Mouse (Mus musculus): Measurements from ENCODE around the gene Tmem223. TPM values are rescaled to one million over a fixed set of nuclear protein-coding genes. Genes with fewer than 3 reads are reported as not detected.

Gene Tmem223
- total RNA-seq, 1 experiment from 2014 or later, result 12.6 TPM

GRCm38 (mm10) chr19:8790171-8790570, 19.4 kb downstream of the Tmem223 start:
- ATAC-seq (replicated peaks; ENCODE audit: insufficient number of reproducible peaks, low FRiP score, low TSS enrichment, poor library complexity, severe bottlenecking), result no peak

GRCm38 (mm10) chr19:8798264-8798946, 27.6 kb downstream of the Tmem223 start, which contains the start of gene Polr2g:
TSS of gene Polr2g (minus strand) at chr19:8798577.
- peak; percentile 80 for ATAC-seq (replicated peaks; ENCODE audit: insufficient number of reproducible peaks, low FRiP score, low TSS enrichment, poor library complexity, severe bottlenecking)

DNA sequence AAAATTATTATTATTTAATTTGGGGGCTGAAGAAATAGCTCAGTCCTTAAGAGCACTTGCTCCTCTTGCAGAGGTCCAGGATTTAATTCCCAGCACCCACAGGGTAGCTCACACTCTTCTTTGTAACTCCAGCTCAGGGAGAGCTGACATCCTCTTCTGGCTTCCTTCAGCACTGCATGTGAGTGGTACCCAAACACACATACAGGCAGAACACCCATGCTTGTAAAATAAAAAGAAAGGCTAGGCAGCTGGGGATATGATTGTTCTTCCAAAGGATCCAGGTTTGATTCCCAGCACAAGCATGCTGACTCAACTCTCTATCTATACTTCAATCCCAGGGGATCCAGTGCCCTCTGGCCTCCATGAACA, 28.1 kb downstream of the Tmem223 start:
- ATAC-seq (replicated peaks; ENCODE audit: insufficient number of reproducible peaks, low FRiP score, low TSS enrichment, poor library complexity, severe bottlenecking), result no peak

DNA sequence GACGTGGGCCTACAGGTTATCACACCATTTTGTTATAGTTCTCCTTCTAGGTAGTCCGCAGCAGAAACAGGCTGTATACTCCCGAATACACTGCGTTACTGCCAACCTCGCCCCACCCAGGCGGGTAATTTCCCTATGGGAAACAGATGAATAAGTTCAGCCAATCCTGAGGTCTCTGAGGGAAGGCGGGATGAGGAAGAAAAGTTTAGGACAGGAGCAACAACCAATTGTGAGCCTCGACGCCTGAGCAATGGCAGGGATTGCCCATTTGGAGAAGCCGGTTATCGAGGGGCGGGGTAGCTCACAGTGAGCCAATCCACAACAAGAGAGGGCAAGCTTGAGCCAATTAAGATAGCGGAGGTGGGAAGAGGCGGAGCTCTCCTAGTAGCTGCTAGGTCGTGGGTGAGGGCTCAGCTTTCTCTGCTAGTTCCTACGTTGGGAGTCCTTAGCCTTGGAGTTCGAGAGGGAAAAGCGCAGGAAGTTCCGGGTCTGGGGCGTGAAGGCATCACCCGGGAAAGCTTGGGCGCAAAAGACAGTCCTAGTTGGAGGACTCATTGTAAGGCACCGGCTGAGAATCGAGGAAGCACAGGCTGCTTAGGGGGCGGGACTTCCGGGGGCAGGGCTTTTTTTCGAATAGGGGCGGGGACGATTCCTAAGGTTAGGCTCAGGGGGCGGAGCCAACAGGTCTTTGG, 31.5 kb downstream of the Tmem223 start, which contains the start of gene Zbtb3:
Zbtb3 (plus strand) TSS at position 426 of the 692 bp plus-strand sequence.
- ATAC-seq (replicated peaks; ENCODE audit: insufficient number of reproducible peaks, low FRiP score, low TSS enrichment, poor library complexity, severe bottlenecking), result peak; percentile 91

DNA sequence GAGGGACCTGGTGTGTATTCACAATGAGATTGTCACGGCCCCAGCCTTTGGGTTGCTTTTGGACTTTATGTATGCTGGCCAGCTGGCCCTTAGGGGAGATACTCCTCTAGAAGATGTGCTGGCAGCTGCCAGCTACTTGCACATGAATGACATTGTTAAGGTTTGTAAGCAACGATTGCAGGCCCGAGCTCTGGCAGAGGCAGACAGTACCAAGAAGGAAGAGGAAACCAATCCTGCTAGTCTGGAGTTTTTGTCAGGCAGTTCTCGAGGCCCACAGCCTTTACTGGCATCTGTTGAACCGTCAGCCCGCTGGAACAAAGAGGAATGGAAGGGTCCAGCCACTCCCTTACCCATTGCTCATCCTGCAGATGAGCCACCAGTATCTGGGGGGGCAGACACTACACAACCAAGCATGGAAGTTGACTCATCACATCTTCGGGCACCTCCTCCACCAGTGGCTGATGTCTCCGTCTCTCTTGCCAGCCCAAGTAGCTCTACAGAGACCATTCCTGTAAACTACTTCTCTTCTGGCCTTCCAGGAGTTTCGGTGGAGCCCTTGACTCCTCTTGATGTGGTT, 32.5 kb downstream of the Tmem223 start:
- no peak for ATAC-seq (replicated peaks; ENCODE audit: insufficient number of reproducible peaks, low FRiP score, low TSS enrichment, poor library complexity, severe bottlenecking)

DNA sequence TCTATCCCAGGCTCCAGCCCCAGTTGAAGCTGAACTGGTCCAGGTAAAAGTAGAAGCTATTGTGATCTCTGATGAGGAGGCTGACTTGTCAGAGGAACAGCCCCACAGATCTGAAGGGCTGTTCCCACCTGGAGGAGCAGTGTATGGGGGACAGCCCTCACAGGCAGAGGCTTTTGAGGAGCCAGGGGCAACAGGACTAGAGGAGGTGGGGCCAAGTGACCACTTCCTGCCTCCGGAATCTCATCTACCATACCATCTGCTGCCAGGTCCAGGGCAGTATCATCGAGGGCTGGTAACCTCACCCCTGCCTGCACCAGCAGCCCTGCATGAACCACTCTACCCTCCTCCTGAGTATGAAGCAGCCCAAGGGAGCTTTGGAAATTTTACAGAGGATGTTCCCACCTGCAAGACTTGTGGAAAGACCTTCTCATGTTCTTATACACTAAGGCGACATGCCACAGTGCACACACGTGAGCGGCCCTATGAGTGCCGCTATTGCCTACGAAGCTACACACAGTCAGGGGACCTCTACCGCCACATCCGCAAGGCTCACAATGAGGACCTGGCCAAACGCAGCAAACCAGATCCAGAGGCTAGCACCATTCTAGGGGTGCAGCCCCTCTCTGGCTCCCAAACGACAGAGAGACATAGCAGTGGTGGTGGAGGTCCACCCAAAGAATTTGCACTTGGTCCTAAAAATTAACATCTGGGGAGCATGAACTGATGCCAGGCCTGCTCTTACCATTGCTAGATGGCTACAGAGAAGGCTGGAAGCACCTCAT, 33.3 kb downstream of the Tmem223 start:
- no peak for ATAC-seq (replicated peaks; ENCODE audit: insufficient number of reproducible peaks, low FRiP score, low TSS enrichment, poor library complexity, severe bottlenecking)

DNA sequence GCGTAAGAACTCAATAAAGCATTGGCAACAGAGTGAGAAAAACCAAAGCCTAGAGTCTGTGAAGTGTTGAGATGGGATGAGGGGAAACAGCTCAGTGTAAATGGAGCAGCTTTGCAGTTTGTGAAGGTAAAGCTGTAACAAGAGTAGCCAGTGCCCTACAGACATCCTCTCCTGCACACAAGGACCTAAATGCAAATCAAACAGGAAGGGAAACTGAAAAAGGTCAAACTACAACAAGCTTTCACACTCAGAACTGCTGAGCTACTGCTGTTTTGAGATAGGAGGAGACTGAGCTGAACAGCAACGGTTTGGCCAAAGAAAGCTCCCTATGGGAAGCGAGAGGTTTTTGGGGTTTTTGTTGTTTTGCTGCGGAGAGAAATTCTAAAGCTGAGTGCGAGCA, 36.0 kb downstream of the Tmem223 start:
- peak; percentile 28; the same call in 1 of the 2 replicates for ATAC-seq (replicated peaks; ENCODE audit: insufficient number of reproducible peaks, low FRiP score, low TSS enrichment, poor library complexity, severe bottlenecking)

- ATAC-seq (replicated peaks; ENCODE audit: insufficient number of reproducible peaks, low FRiP score, low TSS enrichment, poor library complexity, severe bottlenecking), result no peak
Observed at GRCm38 (mm10) chr19:8815812-8816211, 45.0 kb downstream of the Tmem223 start.

- ATAC-seq (replicated peaks; ENCODE audit: insufficient number of reproducible peaks, low FRiP score, low TSS enrichment, poor library complexity, severe bottlenecking), result no peak
Observed at GRCm38 (mm10) chr19:8817001-8817400, 46.2 kb downstream of the Tmem223 start.

- no peak for ATAC-seq (replicated peaks; ENCODE audit: insufficient number of reproducible peaks, low FRiP score, low TSS enrichment, poor library complexity, severe bottlenecking)
Observed at GRCm38 (mm10) chr19:8818301-8818798, 47.6 kb downstream of the Tmem223 start.

DNA sequence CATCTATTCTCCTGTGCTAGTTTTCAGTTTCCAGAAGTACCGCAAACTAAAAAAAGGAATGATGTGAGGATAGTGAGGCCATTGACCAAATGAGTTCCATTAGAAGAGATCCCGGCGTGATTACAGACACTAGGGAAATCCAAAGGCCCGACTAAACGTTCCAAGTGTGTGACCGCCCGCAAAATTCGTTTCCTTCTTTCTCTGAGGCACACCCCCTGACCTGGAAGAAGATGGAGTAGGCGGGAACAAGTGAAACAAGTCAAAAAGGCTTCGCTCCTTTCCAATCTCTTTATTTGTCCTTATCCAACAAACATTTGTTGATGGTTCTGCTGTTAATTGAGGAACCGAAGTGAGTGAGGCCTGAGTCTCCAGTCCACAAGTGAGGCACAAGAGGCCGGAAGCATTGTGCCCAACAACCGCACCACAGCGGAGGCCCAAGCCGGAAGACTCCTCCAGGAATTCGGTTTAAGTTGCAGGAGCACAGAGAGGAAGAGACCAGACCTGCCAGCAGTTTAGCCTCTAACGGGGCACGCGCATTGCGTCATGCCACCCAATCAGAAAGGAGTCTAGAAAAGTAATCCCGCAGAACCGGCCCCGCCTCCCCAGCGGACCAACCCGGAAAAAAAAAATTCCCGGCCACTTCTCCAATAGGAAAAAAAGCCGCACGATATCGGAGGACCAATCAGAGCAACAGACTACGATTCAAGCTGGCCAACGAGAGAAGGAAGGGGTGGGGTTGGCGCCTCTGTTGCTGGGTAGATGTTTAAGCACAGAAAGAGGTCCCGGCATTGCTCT, 48.2 kb downstream of the Tmem223 start, which contains the start of gene Ttc9c:
Ttc9c (minus strand) TSS at position 533 of the 795 bp plus-strand sequence.
- ATAC-seq (replicated peaks; ENCODE audit: insufficient number of reproducible peaks, low FRiP score, low TSS enrichment, poor library complexity, severe bottlenecking), result peak; percentile 72

- peak; percentile 87 for ATAC-seq (replicated peaks; ENCODE audit: insufficient number of reproducible peaks, low FRiP score, low TSS enrichment, poor library complexity, severe bottlenecking)
Observed at GRCm38 (mm10) chr19:8819596-8820423, 49.0 kb downstream of the Tmem223 start, which contains the start of gene Hnrnpul2. TSS of gene Hnrnpul2 (plus strand) at chr19:8820010.

DNA sequence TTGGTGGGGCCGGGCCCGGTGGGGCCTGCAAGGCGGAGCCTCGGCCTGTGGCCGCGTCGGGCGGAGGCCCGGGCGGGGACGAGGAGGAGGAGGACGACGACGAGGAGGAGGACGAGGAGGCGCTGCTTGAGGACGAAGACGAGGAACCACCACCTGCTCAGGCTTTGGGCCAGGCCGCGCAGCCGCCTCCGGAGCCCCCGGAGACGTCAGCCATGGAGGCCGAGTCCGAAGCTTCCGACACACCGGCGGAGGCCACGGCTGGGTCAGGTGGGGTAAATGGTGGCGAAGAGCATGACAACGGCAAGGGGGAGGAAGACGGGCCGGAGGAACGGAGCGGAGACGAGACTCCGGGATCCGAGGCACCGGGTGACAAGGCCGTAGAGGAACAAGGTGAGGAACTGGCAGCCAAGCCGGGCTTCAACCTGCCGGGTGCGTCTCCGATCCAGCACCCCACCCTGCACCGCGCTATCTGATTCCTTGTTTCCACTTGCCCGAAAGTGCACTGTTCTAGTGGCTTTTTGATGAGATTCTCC, 49.7 kb downstream of the Tmem223 start:
- ATAC-seq (replicated peaks; ENCODE audit: insufficient number of reproducible peaks, low FRiP score, low TSS enrichment, poor library complexity, severe bottlenecking), result no peak

DNA sequence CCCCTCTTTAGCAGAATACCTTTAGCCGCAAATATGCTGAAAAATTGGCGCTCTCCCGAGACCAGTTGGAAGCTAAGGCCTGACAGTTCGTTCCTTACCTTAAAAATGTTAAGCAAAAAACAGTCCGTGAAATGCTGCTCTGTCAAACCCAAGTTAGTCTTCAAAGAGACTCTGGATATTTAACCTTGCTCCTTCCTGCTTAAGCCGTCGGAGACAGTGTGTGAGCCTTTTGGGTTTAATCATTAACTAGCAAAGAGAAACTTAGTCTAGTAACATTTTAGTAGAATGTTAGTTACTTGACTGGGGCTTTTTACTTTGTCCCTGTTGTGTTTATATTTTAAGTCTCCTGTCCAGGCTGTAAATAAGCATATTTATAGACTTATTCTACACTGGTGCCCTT, 50.4 kb downstream of the Tmem223 start:
- ATAC-seq (replicated peaks; ENCODE audit: insufficient number of reproducible peaks, low FRiP score, low TSS enrichment, poor library complexity, severe bottlenecking), result no peak

Measured in monocyte, adult 5-6 weeks (primary cell).